Mouse (Mus musculus) lung, postnatal 10 days (tissue): ENCODE data around the gene Slc1a4.

ENCODE experiments used
- DNase-seq: peaks from one replicate; pipeline ENCODE4 v3.0.0; 2021

The Slc1a4 gene

DNA sequence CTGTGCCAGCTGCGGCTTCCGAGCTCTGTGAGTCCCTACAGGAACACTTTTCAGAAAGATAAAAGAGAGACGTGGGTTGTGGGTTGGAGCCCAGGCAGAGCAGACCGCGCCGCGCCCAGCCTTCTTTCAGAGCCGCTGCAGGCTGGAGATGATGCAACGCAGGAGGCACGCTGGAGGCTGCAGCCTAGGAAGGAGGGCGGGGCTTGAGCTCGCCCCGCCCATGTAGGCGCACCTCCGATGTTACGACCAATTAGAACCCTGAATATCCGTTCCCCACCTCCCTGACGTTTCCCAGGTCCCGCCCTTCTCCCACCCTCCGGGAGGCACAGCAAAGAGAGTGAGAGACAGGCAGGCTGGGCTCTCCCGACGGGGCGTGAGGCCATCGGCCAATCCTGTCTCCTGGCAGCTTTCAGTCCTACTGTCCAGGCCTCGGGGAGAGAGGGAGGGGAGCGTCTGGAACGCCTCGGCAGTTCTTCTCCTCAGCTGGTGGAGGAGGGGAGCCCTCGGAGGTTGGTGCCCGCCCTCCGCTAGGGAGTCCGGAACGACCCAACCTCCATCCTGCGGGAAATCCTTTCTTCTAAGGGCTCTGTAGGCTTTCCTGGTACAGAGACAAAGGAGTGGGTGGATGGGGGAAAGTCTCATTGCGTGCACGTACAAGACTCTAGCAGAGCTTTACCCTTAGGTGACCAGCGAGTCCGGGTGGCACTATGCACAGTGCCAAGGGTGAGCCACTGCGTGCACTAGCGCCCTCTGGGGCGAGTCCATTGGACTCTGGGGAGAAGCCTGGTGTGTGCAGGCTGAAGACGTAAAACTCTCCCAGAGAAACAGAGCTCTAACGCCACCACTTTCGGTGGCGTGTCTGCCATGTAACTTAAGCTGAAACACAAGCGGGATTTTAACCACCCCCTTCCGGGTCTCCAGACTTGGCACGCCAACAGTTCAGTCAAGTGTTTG is at the start of gene Slc1a4:
Slc1a4 (minus strand) TSS at position 153 of the 954 bp plus-strand sequence.
- DNase-seq, result peak; percentile 97

DNA sequence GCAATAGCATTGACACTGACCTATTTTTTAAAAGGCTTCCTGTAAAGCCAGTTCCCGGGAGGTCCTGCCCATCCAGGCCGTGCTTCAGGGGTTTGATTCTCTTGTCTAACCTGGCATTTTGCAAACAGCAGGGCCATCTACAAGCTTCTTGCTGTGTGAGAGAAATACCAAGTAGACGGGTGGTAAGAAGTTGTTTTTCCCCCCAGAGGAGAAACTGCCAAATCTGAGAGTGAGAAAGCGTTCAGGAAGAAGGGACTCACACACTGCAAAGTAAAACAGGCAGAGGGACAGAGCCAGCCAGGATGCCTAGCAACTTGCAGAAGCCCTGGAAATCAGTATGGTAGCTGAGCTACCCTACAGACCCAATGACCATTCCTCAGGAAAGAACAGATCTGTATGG is 47.6 kb upstream of the Slc1a4 start:
- DNase-seq, result no peak

DNA sequence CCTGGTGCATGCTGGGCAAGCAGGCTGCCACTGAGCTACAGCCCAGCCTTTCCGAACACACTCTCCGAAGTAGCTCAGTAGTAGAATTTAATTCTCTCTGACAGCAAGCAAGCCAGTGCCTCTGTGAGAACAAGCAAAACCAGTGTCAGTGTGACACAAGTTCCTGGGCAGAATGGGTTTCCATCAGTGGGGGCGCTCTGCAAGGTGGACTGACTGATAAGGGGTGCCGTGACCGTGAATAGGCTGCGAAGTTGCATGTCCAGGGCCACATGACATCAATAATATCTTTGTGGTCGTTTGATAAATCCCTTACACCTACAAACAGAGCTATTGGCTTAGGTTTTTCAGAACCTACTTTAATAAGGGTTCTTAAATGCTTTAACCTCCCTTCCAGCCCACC is 44.1 kb upstream of the Slc1a4 start:
- no peak for DNase-seq

DNA sequence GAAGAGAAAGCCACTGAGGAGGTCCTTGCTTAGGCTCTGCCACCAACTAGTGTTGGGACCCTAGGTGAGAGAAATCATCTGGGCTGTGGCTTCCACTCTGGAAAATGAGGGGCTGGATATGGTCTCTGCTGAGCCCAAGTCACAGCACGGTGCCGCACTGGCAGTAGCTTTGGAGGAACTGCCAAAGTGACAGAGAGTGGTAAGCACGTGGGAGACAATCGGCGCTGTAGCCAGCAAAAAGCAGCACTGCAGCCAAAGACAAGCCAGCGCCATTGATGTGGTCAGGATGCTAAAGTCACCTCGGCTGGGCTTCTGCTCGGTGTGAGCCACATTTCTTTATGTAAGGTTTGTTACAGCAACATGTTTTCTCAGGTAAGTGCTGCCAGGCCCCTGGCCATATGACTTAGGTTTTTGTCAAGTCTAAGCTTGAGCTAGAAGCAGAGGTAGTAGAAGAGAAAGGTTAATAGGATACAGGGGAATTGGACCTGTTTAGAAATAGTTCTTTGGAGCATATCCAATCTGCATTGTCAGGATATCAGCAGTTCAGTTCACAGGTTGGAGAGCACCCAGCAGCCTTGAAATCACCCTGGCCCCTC is 40.2 kb upstream of the Slc1a4 start:
- peak; percentile 18 for DNase-seq

DNA sequence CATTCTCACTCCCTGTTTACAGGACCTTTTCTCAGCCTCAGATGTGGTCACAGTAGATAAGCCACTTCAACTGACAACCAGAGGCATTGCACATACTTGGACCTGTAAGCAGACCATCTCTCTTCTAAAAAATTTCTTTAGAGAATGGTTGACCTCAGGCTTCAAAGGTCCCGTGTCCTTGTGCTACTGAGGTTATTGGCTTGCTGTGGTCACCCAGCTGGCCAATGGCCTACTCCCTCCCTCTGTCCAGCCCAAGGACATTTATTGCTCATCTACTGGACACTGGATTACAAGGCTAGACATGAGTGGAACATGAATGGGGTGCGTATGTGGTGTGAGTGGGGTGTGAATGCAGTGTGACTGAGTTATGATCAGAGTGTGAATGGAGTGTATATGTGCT is 38.0 kb upstream of the Slc1a4 start:
- no peak for DNase-seq

DNA sequence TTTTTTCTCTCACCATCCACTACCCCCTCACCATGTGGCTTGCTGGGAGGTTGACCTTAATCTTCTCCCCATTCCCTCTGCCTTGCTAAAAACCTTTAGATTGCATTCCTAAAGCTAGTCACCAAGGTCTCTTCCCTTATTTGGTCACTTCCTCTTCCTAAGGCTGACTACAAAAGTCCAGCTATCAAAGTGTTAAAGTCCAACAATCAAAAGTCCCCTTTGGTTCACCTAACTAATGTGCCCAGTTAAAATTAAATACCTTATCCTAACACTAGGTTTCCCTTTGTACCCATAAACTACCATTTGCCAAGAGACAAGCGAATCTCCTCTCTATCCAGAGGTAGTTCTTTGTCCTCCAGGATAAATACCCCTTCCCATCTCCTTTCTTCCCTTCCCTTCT is 33.9 kb upstream of the Slc1a4 start:
- no peak for DNase-seq

DNA sequence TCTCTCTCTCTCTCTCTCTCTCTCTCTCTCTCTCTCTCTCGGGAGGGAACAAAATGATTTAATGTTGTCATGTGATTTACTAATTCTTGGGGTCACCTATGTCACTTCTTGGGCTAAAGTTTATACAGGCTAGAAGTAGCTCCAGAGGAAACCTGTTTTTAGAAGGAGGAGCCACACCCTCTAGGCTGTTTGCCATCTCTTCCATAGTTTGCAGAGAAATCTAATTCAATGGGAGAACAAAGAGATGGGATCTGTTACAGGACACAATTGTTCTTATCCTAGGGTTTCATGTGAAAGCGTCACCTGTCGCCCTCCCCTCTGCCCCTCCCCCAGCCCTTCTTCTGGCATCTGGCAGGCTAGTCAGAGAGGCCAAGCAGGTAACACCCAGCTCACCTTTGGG is 28.8 kb upstream of the Slc1a4 start:
- no peak for DNase-seq

DNA sequence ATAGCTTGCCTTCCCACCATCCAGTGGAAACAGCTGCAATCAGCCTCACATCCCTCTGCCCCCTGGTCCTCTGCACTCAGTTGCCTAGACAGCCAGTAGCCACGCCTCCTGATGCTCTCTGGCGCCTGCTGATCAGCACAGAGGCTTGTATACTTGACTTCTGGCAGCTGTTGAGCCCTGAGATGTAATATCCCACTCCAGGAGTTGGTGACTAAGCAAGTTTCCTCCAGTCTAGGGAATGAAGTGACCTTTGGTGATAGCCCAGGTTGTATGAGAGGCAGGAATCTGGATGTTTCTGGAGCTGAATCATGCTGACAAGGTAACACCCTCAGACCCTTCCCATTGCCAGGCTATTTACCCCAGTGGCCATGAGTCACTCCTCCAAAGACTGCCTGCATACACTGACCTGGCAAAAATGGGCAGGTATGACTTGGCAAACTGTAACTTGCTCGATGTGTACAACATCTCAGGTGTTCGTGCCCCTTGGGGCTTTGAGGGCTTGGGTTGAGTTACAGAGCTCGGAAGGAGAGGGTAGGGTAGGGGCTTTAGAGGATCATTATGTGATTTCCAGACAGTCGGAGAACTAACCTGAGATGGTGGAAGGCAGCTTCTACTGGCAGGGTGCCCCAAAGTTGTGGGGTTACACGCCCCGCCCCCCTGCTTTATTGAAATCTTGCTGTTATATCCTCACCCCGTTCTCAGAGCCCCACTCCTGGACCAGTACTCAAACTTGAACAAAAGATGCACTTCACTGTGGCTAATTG is 25.4 kb upstream of the Slc1a4 start:
- DNase-seq, result peak; percentile 56

DNA sequence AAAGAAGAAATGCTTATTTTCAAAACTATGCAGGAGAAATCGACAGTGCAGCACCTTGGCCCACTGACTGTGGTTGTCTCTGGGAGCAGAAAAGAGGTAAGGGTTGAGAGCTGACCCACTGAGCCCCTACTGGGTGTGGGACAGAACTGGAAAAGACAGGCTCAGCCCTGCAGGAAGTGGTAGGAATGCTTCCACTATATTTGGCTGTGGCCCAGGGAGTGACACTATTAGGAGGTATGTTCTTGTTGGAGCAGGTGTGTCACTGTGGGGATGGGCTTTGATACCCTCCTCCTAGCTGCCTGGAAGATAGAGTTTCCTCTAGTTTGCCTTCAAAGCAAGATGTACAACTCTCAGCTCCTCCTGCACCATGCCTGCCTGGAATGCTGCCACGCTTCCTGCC is 16.0 kb upstream of the Slc1a4 start:
- DNase-seq, result no peak

DNA sequence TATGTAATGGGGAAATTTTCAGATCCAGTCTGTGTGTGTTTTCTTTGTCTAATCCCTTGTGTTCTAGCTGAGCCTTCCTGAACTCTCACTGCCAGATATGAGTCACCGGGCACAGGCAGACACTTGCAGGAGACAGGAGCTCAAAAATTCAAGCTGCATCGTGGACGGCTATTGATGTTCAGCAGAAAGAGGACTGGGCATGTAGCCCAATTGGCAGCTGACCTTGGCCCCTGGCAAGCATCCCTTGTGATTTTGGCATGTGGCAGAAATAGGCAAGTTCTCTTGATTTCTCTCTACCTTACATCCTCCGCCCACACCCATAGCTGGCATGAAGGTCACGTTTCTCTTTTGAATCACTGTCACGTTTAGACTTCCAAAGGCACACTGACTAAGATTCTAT is 15.0 kb upstream of the Slc1a4 start:
- peak; percentile 41 for DNase-seq

DNA sequence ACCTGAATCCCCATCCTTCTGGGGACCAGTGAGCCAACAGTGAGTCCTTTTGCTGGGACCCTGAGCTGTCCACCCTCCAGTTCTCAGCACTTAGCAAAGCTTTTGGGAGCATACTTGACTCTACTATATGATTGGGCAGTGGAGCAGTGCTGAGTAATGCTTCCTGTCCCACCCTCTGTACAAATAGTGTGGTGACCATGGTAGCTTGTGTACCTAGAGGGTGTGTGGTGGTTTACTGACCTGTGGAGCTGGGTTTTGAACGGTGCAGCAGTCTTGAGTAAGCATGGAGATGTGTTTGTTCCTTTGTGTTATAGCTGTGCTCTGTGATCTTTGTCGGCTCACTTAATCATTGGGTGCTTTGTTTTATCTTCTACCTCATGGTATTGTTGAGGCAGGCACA is 13.9 kb upstream of the Slc1a4 start:
- DNase-seq, result no peak

DNA sequence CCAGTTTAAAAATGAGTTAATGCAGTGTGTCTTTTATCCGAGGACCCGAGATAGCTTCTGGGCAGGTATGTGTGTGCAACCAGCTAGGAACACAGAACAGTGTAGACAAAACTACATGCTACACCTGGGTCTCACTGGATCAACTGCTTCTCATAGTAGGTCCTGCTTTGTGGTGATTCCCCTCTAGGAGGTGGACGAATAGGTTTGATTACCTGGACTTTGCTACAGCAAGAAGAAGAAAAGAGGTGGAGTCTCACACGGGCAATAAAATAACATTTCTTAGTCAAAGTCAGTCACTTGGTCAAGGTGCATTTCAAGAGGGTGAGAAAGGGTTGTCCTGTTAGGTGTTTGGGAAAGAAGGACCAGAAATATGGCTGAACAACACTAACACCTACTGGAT is 11.4 kb upstream of the Slc1a4 start:
- no peak for DNase-seq

DNA sequence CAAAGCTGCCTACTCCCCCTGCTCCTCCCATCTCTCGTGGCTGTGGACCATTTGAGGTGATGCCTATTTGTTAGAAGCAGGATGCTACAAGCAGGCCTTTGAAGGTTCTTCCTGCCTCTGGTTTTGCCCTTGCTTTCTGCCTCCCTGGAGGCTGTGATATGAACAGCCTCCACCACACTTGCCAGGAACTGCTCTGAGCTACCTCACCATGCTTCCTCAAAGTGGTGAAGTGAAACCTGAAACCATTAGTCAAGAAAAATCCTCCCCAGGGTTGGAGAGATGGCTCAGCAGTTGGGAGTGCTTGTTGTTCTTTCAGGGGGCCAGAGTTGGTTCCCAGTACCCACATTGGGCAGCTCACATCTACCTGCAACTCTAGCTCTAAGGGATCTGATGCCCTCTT is 9.1 kb upstream of the Slc1a4 start:
- DNase-seq, result no peak

DNA sequence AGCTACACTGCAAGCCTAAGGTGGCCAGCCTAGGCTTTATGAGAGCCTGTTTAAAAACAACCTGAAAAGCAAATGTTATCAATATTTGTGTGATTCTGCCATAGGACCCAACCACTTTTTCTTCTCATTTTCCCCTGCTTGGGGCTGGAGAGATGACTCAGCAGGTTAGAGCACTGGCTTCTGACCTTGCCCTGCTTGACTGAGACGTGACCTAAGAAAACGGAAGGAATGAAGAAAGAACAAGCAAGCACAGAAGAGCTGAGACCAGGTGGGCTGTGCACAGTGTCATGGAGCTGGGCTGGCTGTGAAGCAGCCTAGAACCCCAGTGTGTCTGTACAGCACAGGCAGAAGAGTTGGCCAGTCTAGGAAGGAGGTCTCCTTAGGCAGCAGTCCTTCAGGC is 6.2 kb upstream of the Slc1a4 start:
- no peak for DNase-seq

DNA sequence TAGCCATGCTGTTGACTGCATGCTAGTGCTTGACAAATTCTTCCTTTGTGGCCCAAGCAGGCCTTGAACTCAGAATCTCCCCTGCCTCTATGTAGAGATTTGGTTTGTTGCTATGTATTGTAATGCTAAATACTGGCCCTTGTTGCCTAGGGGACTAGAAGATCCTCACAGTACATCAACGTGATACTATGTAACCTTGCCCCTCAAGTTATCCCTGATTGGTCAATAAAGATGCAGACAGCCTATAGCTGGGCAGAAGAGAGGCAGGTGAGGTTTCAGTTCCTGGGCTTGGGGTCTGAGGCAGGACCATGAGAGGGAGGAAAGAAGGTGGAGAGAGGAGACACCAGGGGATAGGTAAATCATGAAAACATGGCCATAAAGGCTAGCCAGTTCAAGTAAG is 1.8 kb upstream of the Slc1a4 start:
- DNase-seq, result no peak

DNA sequence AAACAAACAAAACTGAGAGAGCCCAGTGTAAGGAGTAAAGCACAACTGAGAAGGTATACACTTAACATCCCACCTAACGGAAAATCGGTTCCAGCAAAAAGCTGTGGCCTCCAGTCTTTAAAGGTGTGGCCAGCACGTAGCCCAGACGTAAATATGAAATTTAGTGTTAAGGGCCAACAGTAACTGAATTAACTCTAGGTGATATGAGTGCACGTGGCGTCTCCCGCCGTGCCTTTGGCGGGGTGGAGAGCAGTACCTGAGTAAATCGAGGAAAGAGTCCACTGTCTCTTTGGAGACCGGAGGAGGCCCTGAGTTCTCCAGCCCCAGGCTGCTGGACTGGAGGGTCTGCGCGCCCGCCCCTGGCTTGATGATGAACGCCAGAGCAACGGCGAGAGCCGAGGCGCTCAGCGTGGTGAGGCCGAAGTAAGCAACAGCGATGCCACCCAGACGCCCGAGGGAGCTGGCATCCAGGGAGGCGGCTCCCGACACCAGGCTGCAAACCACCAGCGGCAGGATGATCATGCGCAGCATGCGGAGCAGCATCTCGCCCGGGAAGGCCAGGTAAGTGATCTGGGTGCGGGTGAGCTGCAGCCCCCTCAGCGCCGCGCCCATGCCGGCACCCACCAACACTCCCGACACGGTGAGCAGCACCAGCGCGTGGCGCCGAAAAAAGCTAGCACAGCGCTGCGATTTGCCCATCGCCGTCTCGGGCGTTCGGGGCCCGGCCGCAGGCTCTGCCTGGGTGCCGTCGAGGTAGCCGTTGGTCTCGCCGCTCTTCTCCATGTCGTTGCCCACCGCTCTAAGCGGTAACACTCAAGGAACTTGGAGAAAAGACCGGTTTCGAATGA is 599 bp downstream of the Slc1a4 start:
- peak; percentile 27 for DNase-seq

DNA sequence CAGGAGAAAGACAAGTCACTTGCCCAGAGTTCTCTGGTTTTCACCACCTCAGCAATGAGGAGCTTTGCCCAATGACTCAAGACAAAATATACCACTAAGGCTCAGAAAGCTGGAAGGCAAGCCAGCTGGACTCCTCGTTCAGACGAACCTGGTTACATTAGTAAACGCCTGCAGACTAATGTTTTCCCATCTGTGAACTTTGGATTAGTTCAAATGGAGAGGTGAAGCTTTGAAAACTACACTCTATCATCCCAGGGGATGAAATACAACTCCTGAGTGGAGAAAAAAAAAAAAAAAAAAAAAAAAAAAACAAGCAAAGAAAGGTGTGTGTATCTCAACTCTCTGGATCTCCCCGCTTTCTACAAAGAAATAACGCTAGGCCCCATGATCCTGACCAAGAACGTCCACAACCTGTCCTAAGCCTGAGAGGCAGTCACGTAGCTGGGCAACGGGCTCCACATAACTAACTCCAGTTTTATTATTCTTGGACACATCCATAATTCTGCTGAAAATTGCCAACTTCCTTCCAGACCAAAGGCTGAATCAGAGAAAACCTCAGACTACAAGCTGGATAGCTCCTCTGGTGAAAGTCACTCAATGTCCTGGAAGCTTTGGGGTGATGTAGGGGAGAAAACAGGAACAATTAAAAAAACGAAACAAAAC is 1.4 kb downstream of the Slc1a4 start:
- DNase-seq, result no peak

DNA sequence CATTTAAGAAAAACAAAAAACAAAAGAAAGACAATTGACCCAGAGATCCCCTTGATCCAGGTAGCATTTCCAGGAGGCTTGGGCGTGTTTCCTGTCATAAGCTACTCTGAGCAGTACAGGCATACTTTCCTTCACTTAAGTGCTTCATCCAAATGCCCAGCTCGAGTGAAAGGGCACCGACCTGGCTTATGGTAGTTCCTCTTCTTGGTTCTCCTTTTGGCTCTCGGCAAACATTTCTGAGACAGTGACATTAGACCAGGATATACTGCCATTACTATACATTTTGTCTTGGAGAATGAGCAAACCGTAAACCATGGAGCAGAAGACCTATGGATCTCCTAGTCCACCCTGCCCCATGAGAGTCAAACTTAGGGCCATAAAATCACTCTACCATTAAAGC is 2.8 kb downstream of the Slc1a4 start:
- no peak for DNase-seq

DNA sequence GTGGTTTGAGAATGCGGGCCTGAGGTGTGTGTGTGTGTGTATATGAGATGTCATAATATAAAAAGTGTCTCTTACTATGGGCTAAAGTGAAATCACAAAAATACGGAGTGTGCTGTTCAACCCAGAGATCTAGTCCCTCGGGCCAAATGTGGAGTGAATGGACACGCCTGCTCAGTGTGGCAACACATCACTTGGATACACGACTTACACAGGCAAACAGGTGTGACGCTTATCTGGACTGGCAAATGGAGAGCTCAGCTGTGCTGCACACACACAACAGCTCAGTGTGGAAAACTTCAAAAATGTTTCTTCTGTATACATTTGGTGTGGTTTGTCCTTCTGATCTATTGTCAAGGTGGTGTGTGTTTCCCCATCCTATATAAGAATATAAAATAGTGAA is 3.7 kb downstream of the Slc1a4 start:
- no peak for DNase-seq

DNA sequence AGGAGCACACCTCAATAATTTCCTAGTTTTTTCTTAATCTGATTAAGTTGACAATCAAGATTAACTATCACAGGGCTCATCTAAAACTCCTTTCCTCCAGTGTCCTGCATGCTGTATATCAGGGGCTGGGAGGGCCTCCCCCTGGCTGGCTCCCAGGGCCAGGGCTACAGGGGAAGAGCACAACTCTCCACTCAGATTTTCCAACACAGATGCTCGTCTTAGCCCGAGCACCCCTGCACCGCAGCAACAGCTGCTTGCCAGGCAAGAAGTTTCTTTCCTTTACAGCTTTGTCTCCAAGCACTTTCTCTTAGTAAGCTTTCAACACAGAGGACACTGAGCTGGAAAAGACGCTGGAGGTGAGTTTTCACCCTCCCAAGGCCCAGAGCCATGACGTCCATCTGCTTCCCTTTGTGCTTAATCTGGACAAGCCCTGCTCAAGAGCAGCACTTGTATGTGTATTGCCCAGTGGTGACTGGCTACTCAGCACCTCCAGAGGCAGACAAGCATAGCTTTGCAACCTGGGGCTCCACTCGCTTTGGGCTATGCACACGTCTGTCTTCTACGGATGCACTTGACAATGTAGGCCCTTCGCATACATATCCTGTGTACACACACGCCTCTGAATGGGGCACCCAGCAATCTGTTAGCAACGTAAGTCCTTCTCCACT is 6.1 kb downstream of the Slc1a4 start:
- DNase-seq, result no peak

DNA sequence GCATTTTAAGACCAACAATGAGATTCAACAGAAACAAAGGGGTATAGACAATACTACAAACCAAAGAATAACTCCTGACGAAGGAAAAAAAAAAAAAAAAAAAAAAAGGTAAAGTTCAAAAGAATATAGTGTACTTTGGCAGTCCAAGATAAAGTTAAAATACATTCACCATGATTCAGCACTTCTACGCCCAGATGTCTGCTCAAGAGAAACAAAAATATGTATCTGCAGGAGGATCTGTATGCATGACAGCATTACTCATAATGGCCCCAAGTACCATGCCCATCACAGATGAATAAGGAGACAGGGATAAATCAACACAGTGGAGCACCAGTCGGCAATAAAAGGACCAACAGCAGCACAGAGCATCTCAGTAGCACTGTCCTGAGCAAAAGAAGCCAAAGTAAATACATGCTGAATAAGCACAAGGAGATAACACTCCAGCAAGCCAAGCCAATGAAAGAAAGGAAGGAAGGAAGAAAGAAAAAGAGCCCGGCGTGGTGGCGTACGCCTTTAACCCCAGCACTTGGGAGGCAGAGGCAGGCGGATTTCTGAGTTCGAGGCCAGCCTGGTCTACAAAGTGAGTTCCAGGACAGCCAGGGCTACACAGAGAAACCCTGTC is 7.3 kb downstream of the Slc1a4 start:
- DNase-seq, result no peak
